Mouse (Mus musculus): ENCODE measurements around the gene Blm. TPM values are rescaled to one million over a fixed set of nuclear protein-coding genes. Genes with fewer than 3 reads are reported as not detected.
"Not testable (repeated sequence)": the region's sequence is repeated elsewhere in the genome, so short reads cannot be mapped to it uniquely, and the experiment has no call there.

Gene Blm
- total RNA-seq, 2 experiments from 2014 or later, result 72.4 to 139 TPM

GRCm38 (mm10) chr7:80539581-80539980 lies 4.7 kb upstream of the Blm start:
- no peak for ATAC-seq (replicated peaks; ENCODE audit: low FRiP score, low TSS enrichment, poor library complexity, severe bottlenecking)

GRCm38 (mm10) chr7:80534291-80535008 lies 469 bp downstream of the Blm start:
- peak; percentile 86 for ATAC-seq (replicated peaks; ENCODE audit: low FRiP score, low TSS enrichment, poor library complexity, severe bottlenecking)

- no peak for ATAC-seq (replicated peaks; ENCODE audit: low FRiP score, low TSS enrichment, poor library complexity, severe bottlenecking)
Measured at GRCm38 (mm10) chr7:80531087-80531486, 3.8 kb downstream of the Blm start.

GRCm38 (mm10) chr7:80530646-80531045 lies 4.3 kb downstream of the Blm start:
- no peak for ATAC-seq (replicated peaks; ENCODE audit: low FRiP score, low TSS enrichment, poor library complexity, severe bottlenecking)

GRCm38 (mm10) chr7:80526698-80527097 lies 8.2 kb downstream of the Blm start:
- ATAC-seq (replicated peaks; ENCODE audit: low FRiP score, low TSS enrichment, poor library complexity, severe bottlenecking), result no peak

GRCm38 (mm10) chr7:80512408-80513085 lies 22.4 kb downstream of the Blm start:
- no peak for ATAC-seq (replicated peaks; ENCODE audit: low FRiP score, low TSS enrichment, poor library complexity, severe bottlenecking)

- ATAC-seq (replicated peaks; ENCODE audit: low FRiP score, low TSS enrichment, poor library complexity, severe bottlenecking), result not testable (repeated sequence)
Measured at GRCm38 (mm10) chr7:80507697-80508096, 27.2 kb downstream of the Blm start.

- ATAC-seq (replicated peaks; ENCODE audit: low FRiP score, low TSS enrichment, poor library complexity, severe bottlenecking), result no peak
Measured at GRCm38 (mm10) chr7:80506007-80506406, 28.9 kb downstream of the Blm start.

GRCm38 (mm10) chr7:80504920-80505319 lies 30.0 kb downstream of the Blm start:
- no peak for ATAC-seq (replicated peaks; ENCODE audit: low FRiP score, low TSS enrichment, poor library complexity, severe bottlenecking)

GRCm38 (mm10) chr7:80501006-80501405 lies 33.9 kb downstream of the Blm start:
- no peak for ATAC-seq (replicated peaks; ENCODE audit: low FRiP score, low TSS enrichment, poor library complexity, severe bottlenecking)

- ATAC-seq (replicated peaks; ENCODE audit: low FRiP score, low TSS enrichment, poor library complexity, severe bottlenecking), result peak; percentile 62
Measured at GRCm38 (mm10) chr7:80500099-80500498, 34.8 kb downstream of the Blm start.

GRCm38 (mm10) chr7:80499190-80499962 lies 35.5 kb downstream of the Blm start:
- peak; percentile 74 for ATAC-seq (replicated peaks; ENCODE audit: low FRiP score, low TSS enrichment, poor library complexity, severe bottlenecking)

- no peak for ATAC-seq (replicated peaks; ENCODE audit: low FRiP score, low TSS enrichment, poor library complexity, severe bottlenecking)
Measured at GRCm38 (mm10) chr7:80496656-80497055, 38.3 kb downstream of the Blm start.

- ATAC-seq (replicated peaks; ENCODE audit: low FRiP score, low TSS enrichment, poor library complexity, severe bottlenecking), result peak; percentile 58
Measured at GRCm38 (mm10) chr7:80495210-80495609, 39.7 kb downstream of the Blm start.

GRCm38 (mm10) chr7:80491995-80492394 lies 42.9 kb downstream of the Blm start:
- no peak for ATAC-seq (replicated peaks; ENCODE audit: low FRiP score, low TSS enrichment, poor library complexity, severe bottlenecking)

GRCm38 (mm10) chr7:80491086-80491485 lies 43.8 kb downstream of the Blm start:
- peak; percentile 82 for ATAC-seq (replicated peaks; ENCODE audit: low FRiP score, low TSS enrichment, poor library complexity, severe bottlenecking)

GRCm38 (mm10) chr7:80490351-80490750 lies 44.6 kb downstream of the Blm start:
- no peak for ATAC-seq (replicated peaks; ENCODE audit: low FRiP score, low TSS enrichment, poor library complexity, severe bottlenecking)

- no peak for ATAC-seq (replicated peaks; ENCODE audit: low FRiP score, low TSS enrichment, poor library complexity, severe bottlenecking)
Measured at GRCm38 (mm10) chr7:80489445-80489844, 45.5 kb downstream of the Blm start.

- ATAC-seq (replicated peaks; ENCODE audit: low FRiP score, low TSS enrichment, poor library complexity, severe bottlenecking), result no peak; the same call in 1 of the 2 replicates
Measured at GRCm38 (mm10) chr7:80487239-80487638, 47.7 kb downstream of the Blm start.

- ATAC-seq (replicated peaks; ENCODE audit: low FRiP score, low TSS enrichment, poor library complexity, severe bottlenecking), result no peak
Measured at GRCm38 (mm10) chr7:80480097-80480496, 54.8 kb downstream of the Blm start.
